Mouse (Mus musculus) frontal cortex, postnatal 10 days (tissue): ENCODE data around the gene Iqgap2.

Source experiments
- DNase-seq, 2 experiments: peaks; one replicate each; pipeline ENCODE4 v3.0.0; 2022; ENCODE audit warnings: low spot score in 2 of 2, mixed read lengths in 1 of 2

The Iqgap2 gene

GRCm38 (mm10) chr13:95584898-95585297 is 306.8 kb downstream of the Iqgap2 start:
- DNase-seq = no peak

DNA sequence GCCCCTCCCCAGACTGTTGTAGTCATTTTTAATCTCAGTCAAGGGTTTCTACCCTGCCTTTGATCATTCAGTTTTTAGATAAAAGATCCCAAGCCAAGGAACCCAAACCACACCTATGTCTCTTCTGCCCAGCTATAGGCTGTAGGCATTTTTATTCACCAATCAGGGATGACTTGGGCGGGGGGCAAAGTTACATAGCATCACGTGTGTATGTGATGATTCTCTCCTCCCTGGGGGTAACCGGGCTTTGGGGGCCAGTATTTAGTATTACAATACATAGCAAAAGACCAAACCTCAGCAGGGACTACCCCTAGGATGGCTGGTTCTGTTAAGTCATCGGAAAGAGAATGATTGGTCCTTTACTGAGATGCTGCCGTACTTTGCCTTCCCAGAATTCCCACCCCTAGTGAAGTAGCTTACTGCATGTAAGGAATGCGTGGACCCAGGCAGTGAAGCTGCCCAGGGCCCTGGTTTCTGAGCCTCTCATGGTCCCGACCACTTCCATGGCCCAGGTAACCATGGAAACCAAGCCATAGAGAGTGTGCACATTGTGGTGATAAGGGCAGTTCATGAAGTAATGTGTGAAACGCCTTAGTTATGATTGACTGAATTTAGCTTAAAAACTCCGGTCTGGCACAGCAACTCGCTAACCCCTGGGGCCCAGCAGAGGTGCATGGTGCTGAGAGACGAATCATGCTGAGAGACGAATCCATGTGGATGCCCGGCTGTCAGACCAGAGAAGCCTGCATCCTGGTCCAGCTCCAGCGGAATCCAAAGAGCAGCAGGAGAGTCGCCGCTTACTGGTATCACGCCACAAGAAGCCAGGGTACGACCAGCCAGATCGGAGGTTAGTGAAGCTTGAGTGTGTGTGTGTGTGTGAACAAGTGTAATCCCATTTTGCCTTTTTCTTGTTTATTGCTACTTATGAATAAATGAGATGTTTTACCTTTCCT is 308.2 kb downstream of the Iqgap2 start:
- no peak for DNase-seq

DNA sequence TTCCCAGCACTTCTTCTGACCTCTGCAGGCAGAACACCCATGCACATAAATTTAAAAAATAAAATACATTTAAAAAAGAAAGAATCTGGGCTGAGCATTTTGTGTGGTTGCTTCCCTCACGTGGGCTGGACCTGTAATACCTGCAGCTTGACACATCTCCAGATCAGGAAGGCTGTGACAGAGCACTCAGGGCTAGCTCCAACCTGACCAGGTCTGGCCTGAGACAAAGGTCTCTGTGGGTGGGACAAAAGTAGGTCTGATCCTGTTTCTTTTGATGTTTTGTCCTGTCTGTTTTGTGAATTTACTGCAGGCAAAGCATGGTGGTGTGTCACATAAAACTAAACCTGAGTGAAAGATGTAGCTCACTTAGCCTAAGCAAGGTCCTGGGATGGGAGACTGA is 309.9 kb downstream of the Iqgap2 start:
- DNase-seq = no peak

GRCm38 (mm10) chr13:95578016-95578697 is 313.6 kb downstream of the Iqgap2 start:
- no peak for DNase-seq
